Mouse (Mus musculus) kidney, postnatal 25 days (tissue): ENCODE results near the gene Fmo3.

ENCODE experiments used
- DNase-seq, 2 experiments: peaks; one replicate each; pipeline ENCODE4 v3.0.0; 2021; ENCODE audit warnings: mixed read lengths in 2 of 2

Gene Fmo3

GRCm38 (mm10) chr1:162930631-162931030 is 53.7 kb downstream of the Fmo3 start:
- no peak for DNase-seq

GRCm38 (mm10) chr1:162929146-162929545 is 55.2 kb downstream of the Fmo3 start:
- DNase-seq: no peak

- no peak for DNase-seq
These were observed 59.2 kb downstream of the Fmo3 start for GRCm38 (mm10) chr1:162925121-162925520.

- DNase-seq: no peak
These were observed 67.7 kb downstream of the Fmo3 start for GRCm38 (mm10) chr1:162916661-162917060.

GRCm38 (mm10) chr1:162914932-162915556 is 69.3 kb downstream of the Fmo3 start:
- no peak for DNase-seq

- DNase-seq: no peak
These were observed 72.2 kb downstream of the Fmo3 start for GRCm38 (mm10) chr1:162912085-162912484.
